Mouse (Mus musculus) hindbrain, embryonic 11.5 days (tissue): ENCODE data around the gene Fer1l5. TPM values are rescaled to one million over a fixed set of nuclear protein-coding genes. Genes with fewer than 3 reads are reported as not detected.

Experiments used
- ATAC-seq: fragments of 200-750 bp; cut with Nextera tagmentation; 2 replicates; pipeline ENCODE4 v1.8.0; 2017; ENCODE audit warnings: mild to moderate bottlenecking, moderate TSS enrichment, moderate library complexity; ENCODE audit not compliant: low FRiP score
- DNase-seq: peaks from one replicate; pipeline ENCODE4 v3.0.0-alpha.2; 2015; ENCODE audit warnings: low spot score
- H3K27ac ChIP-seq: fragments of 300-500 bp; sonication (generic); 2 replicates; pipeline ENCODE4 v1.5.1; 2014; ENCODE audit warnings: mild to moderate bottlenecking, low read depth, low read length
- H3K27me3 ChIP-seq: fragments of 300-500 bp; sonication (generic); 2 replicates; pipeline ENCODE4 v1.6.1; 2014; ENCODE audit warnings: mild to moderate bottlenecking, low read length, moderate library complexity, mixed read lengths; ENCODE audit not compliant: control insufficient read depth, insufficient read depth
- H3K36me3 ChIP-seq: fragments of 300-500 bp; sonication (generic); 2 replicates; pipeline ENCODE4 v1.6.1; 2014; ENCODE audit warnings: mild to moderate bottlenecking, low read length, moderate library complexity, mixed read lengths; ENCODE audit not compliant: control insufficient read depth, insufficient read depth
- H3K4me1 ChIP-seq: fragments of 300-500 bp; sonication (generic); replicated peaks from 2 replicates; pipeline ENCODE4 v1.6.1; 2014; ENCODE audit warnings: low read length, mixed read lengths; ENCODE audit not compliant: control insufficient read depth, insufficient read depth
- H3K4me2 ChIP-seq: fragments of 300-500 bp; sonication (generic); replicated peaks from 2 replicates; pipeline ENCODE4 v1.6.1; 2014; ENCODE audit warnings: mild to moderate bottlenecking, low read depth, low read length
- H3K4me3 ChIP-seq: fragments of 300-500 bp; sonication (generic); 2 replicates; pipeline ENCODE4 v1.5.1; 2014; ENCODE audit warnings: low read depth, low read length
- H3K9ac ChIP-seq: fragments of 300-500 bp; sonication (generic); 2 replicates; pipeline ENCODE4 v1.6.1; 2014; ENCODE audit warnings: low read depth, low read length
- H3K9me3 ChIP-seq: fragments of 300-500 bp; sonication (generic); 2 replicates; pipeline ENCODE4 v1.6.1; 2016; ENCODE audit warnings: low read length; ENCODE audit not compliant: control insufficient read depth
- WGBS: fragments of 180-500 bp; shearing (Covaris S2); extraction: QIAGEN DNeasy Blood & Tissue Kit; methylation state at CpG from one replicate; pipeline ENCODE4 v1.1.7; 2014; 5-methylcytosine and 5-hydroxymethylcytosine counted together
- polyA plus RNA-seq: library from polyadenylated mRNA; unstranded; fragments of >200 nt; fragmentation: Nextera tagmentation; extraction: Ambion mirVana; gene quantifications from 2 replicates; pipeline ENCODE4 v1.2.1, GENCODE M21; 2014

The Fer1l5 gene
- polyA plus RNA-seq, 1 experiment from 2014 or later = 1.2 TPM

DNA sequence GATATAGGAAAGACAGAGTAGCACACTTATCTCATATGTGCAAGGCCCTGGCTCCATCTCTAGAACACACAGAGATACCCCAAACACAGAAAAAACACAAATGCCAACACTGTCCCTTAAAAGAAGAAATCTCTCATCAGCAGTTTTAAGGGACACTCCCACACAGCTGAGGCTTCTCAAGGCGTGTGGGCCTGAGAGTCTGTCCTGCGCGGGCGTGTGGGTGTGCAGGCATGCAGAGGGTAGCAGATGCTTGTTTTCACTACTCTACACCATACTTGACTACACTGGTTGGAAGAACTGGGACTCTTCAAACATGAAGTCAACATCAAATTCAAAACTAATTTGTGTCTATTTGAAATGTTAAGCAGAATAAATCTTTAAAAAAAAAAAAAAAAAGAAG lies 19.7 kb upstream of the Fer1l5 start:
- Histone ChIP-seq H3K36me3 (peaks cover 19% of the 10 kb centered on the region), H3K4me2 (no peak overlapping the region), H3K9ac (no peak overlapping the region), H3K9me3 (no peaks in the 10 kb centered on the region), H3K4me3 (no peak overlapping the region), H3K27ac (no peak overlapping the region), H3K27me3 (no peaks in the 10 kb centered on the region), H3K4me1 (no peaks in the 10 kb centered on the region)
- WGBS = 87% methylated on average over 4 of the region's 4 CpGs
- no peak for DNase-seq
- ATAC-seq = no peak

DNA sequence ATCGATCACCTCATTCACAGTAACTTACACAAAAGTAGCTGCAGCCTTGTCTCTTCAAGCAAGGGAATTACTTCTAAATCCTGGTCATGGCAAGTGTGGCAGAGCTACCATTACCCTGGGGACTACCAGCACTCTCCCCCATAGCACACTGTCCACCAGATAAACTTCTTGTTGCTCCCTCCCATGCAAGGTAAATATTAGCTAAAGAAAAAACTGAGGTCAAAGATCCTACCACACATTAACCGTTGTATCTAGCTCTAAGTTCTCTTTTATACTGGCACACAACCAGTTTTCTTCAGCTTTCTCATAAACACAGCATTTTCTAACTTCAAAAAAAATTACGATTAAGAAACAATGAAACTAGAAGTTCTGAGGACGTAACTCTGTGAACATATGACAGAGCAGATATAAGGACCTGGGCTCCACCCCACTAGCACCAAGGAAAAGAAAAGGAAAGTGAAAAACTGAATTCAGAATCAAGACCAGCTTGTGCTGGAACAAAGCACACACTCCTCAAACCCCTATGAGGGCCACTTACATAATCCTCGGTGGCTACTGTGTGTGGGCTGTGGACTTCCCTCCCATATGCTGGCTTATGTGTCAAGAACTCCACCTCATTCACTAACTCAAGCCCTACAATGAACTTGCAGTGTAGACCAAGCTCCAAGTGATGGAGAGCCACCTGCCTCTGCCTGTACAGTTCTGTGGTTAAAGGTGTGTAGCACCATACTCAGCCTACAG lies 15.0 kb upstream of the Fer1l5 start:
- peaks cover 10% of the 10 kb centered on the region; the same call in 1 of the 2 replicates for H3K36me3 ChIP-seq
- no peak overlapping the region for H3K4me3 ChIP-seq
- H3K4me2 ChIP-seq = no peak overlapping the region
- H3K9me3 ChIP-seq = no peaks in the 10 kb centered on the region
- 92% methylated on average over 5 of the region's 5 CpGs for WGBS
- ATAC-seq (no peak), DNase-seq (no peak)
- no peak overlapping the region for H3K9ac ChIP-seq
- H3K27me3 ChIP-seq = no peaks in the 10 kb centered on the region
- H3K4me1 ChIP-seq = no peaks in the 10 kb centered on the region
- H3K27ac ChIP-seq = no peak overlapping the region

DNA sequence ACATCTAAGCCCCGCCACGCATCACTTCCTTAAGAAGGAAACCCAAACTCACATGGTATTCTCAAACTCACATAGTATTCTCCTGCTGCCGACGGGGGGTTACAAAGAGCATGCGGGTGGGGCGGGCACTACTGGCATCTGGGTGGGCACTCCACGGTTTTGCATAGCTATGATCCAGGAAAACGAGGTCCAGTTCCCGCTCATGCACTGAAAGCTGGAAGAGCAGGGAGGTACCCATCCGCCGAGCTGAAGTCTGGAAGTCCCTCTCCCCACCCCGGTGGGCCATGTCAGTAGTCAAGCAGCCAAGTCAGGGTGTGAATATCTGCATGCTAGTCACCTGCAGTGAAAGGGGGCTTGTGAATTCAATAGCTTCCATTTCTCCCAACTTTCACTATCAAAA lies 4.4 kb upstream of the Fer1l5 start:
- Histone ChIP-seq H3K27me3 (no peaks in the 10 kb centered on the region), H3K36me3 (no peaks in the 10 kb centered on the region), H3K4me2 (peak overlapping the region; percentile 60), H3K4me3 (peak overlapping the region; percentile 67; the same call in 1 of the 2 replicates), H3K27ac (no peak overlapping the region), H3K9ac (0 out of 2 replicates have a peak overlapping the region, but pooled peaks have one; percentile 12), H3K9me3 (no peaks in the 10 kb centered on the region), H3K4me1 (peaks cover 4% of the 10 kb centered on the region; the same call in 1 of the 2 replicates)
- DNase-seq = no peak
- ATAC-seq = no peak
- 65% methylated on average over 12 of the region's 12 CpGs for WGBS

DNA sequence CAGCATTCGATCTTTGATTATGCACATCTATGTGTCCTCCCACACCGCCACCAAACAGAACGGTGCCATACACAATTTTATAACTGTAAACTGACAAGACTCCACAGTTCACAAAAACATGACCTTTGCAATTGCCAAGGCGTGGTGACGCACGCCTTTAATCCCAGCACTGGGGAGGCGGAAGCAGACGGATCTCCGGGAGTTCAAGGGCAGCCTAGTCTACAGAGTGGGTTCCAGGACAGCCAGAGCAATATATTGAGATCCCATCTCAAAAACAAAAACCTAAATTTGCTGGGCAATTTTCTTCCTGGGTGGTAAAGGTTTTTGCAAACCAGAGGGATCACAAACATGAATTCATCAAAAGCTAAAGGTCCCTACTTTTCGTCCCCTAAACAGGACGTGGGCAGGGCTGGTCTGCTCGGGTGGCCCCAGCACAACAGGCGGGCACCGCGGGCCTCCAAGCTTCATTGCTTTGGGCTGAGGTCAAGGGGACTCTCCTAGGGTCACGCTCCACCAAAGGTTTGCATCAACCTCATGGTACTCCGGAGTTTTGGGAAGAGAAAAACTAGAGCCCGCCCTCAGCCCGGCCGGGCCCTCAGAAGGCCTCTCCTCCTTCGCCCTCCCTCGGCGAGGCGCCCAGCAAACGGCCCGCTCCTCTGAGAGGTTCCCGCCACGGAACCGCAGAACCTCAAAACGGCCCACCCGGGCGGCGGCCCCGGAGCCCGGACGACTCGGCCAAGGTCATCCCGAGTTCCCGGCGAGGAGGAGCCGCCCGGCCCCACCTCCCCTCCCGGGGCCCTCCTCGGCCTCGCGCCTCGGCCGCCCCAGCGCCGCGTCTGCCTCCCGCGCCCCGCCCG lies 3.8 kb upstream of the Fer1l5 start:
- H3K27me3 ChIP-seq = no peaks in the 10 kb centered on the region
- no peaks in the 10 kb centered on the region for H3K9me3 ChIP-seq
- peak overlapping the region; percentile 82 for H3K9ac ChIP-seq
- peak overlapping the region; percentile 67 for H3K4me3 ChIP-seq
- DNase-seq (no peak), ATAC-seq (peak; percentile 88)
- H3K36me3 ChIP-seq = no peaks in the 10 kb centered on the region
- peak overlapping the region; percentile 60 for H3K4me2 ChIP-seq
- H3K27ac ChIP-seq = 0 out of 2 replicates have a peak overlapping the region, but pooled peaks have one; percentile 59
- 7% methylated on average over 43 of the region's 55 CpGs for WGBS
- H3K4me1 ChIP-seq = peaks cover 4% of the 10 kb centered on the region; the same call in 1 of the 2 replicates

DNA sequence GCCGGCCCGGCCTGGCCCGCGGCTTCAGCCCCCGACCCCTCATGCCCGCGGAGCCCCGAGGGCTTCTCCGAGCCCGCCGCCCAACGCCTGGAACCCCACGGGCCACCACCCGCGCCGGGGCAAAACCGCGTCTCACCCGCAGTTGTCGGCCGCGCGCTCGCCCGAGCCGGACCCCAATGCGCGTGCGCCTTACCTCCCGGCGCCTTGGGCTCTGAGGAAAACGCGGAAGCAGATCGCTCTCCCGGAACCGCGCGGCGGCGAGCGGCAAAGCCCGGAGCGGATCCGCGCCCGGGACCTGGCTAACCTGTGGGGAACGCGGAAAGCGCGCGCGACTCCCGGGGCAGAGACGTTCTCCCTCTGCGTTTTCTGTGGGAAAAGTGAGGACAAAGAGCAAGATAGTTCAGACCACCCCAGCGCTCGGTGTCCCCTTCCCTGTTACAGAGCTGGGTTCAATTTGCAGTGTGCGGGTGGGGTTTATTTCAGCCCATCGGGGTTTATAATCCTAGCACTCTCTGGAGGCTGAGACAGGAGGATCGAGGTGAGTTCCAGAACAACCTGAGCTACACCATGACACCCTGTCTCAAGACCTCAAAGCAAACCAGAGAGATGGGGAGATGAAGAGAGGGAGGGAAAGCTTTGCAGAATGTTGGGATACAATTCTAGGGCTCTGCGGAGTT lies 3.0 kb upstream of the Fer1l5 start, which contains the start of gene Kansl3:
Gene Kansl3 (minus strand): TSS at position 213 of the 677 bp plus-strand sequence.
- ATAC-seq (peak; percentile 88), DNase-seq (peak; percentile 95)
- no peaks in the 10 kb centered on the region for H3K9me3 ChIP-seq
- 0 out of 2 replicates have a peak within 1 kb of the TSS, but pooled peaks have one; percentile 59 for H3K27ac ChIP-seq
- H3K4me2 ChIP-seq = peak within 1 kb of the TSS; percentile 60
- WGBS = 4% methylated on average over 56 of the region's 61 CpGs
- H3K4me3 ChIP-seq = peak within 1 kb of the TSS; percentile 67
- H3K4me1 ChIP-seq = peaks cover 4% of the 10 kb centered on the region; the same call in 1 of the 2 replicates
- H3K9ac ChIP-seq = peak within 1 kb of the TSS; percentile 82
- no peaks in the 10 kb centered on the region for H3K36me3 ChIP-seq
- no peaks in the 10 kb centered on the region for H3K27me3 ChIP-seq

DNA sequence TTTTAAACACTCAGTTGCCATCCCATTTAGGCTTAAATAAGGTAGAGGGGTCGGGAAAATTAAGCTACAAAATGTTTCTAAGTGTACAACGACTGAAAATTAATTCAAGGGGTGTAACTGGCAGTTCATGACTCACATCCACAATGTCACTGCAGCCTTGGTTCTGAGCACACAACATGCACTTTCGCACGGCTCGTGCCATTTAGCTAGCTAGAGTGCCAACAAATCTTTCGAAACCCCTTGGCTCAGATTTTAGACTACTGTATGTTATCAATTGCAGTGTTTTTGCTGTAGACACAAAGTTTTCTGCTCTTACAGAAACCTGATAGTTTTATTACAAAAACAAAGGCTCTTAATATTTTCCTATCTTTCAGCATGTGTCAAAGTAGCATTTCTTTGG lies 1.2 kb upstream of the Fer1l5 start:
- no peak overlapping the region for H3K9ac ChIP-seq
- no peak overlapping the region for H3K27ac ChIP-seq
- ATAC-seq (no peak), DNase-seq (no peak)
- no peaks in the 10 kb centered on the region for H3K36me3 ChIP-seq
- peaks cover 4% of the 10 kb centered on the region; the same call in 1 of the 2 replicates for H3K4me1 ChIP-seq
- H3K9me3 ChIP-seq = no peaks in the 10 kb centered on the region
- H3K4me2 ChIP-seq = no peak overlapping the region
- H3K27me3 ChIP-seq = no peaks in the 10 kb centered on the region
- no peak overlapping the region for H3K4me3 ChIP-seq
- 84% methylated on average over 6 of the region's 6 CpGs for WGBS

DNA sequence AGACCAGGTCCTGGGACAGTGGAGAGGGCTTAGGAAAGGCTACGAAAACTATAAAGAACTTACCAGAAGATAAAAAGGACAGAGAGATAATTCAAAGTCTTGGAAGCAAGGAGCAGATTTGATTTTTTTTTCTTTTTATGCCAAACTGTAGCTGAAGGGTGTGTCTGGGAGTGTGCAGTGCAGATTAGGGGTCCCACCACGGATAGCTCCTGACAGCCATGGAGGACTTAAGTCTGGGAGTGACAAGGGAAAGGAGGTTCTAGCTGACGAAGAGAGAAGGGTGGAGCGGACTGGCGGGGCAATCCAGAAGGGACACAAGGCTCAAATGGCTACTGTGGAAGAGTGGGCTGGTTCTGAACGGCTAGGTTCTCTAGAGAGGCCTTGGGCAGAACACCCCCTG lies 6.8 kb downstream of the Fer1l5 start:
- Histone ChIP-seq H3K4me1 (no peaks in the 10 kb centered on the region), H3K9me3 (no peaks in the 10 kb centered on the region), H3K27ac (no peak overlapping the region), H3K27me3 (no peaks in the 10 kb centered on the region), H3K36me3 (no peaks in the 10 kb centered on the region), H3K9ac (no peak overlapping the region), H3K4me3 (no peak overlapping the region), H3K4me2 (no peak overlapping the region)
- 78% methylated on average over 6 of the region's 6 CpGs for WGBS
- DNase-seq (no peak), ATAC-seq (no peak)

DNA sequence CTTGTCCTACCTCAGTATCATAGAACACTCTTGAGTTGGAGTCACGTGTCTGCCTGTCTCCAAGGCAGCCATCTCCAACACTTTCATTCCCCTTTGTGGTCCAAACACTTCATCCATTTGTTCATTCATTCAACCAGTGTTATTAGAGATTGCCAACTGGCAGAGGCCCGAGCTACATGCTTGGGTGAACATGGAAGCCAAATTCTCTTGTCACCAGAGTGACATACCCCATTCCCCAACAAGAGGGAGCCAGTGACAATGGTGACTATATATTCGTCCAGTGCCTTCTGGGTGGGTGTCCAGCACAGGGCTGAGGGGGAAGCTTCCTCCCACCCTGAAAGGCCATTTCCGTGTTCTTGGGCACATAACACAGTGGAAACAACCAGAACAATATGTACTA lies 7.5 kb downstream of the Fer1l5 start:
- WGBS = 80% methylated on average over 4 of the region's 4 CpGs
- no peak overlapping the region for H3K4me3 ChIP-seq
- H3K4me1 ChIP-seq = no peaks in the 10 kb centered on the region
- H3K9ac ChIP-seq = no peak overlapping the region
- H3K27ac ChIP-seq = no peak overlapping the region
- H3K9me3 ChIP-seq = no peaks in the 10 kb centered on the region
- H3K36me3 ChIP-seq = no peaks in the 10 kb centered on the region
- no peaks in the 10 kb centered on the region for H3K27me3 ChIP-seq
- DNase-seq (no peak), ATAC-seq (no peak)
- H3K4me2 ChIP-seq = no peak overlapping the region
